Mouse (Mus musculus) E14TG2a.4 (cell line): ENCODE data around the gene Samd14.

Experiments used
- H3K27me3 ChIP-seq: 2 replicates; pipeline ENCODE4 v1.6.1; 2014; ENCODE audit warnings: low read length, control low read depth; ENCODE audit not compliant: insufficient read depth
- H3K36me3 ChIP-seq: 2 replicates; pipeline ENCODE4 v1.6.1; 2014; ENCODE audit warnings: low read length, control low read depth; ENCODE audit not compliant: insufficient read depth
- H3K4me1 ChIP-seq: replicated peaks from 2 replicates; pipeline ENCODE4 v1.6.1; 2014; ENCODE audit warnings: low read depth, low read length, control low read depth
- H3K4me3 ChIP-seq: replicated peaks from 2 replicates; pipeline ENCODE4 v1.5.1; 2014; ENCODE audit warnings: mild to moderate bottlenecking, low read length
- H3K9me3 ChIP-seq: 2 replicates; pipeline ENCODE4 v1.6.1; 2014; ENCODE audit warnings: low read length, control low read depth
- CTCF ChIP-seq: conservative IDR thresholded peaks from 2 replicates; pipeline ENCODE4 v1.5.1; 2014; ENCODE audit warnings: low read length
- NANOG ChIP-seq: IDR thresholded peaks from 2 replicates; pipeline ENCODE4 v1.6.1; 2014; ENCODE audit warnings: borderline replicate concordance, low read length, mixed read lengths
- POU5F1 ChIP-seq: IDR thresholded peaks from 2 replicates; pipeline ENCODE4 v1.6.1; 2014; ENCODE audit warnings: low read length, borderline replicate concordance

Samd14 gene

DNA sequence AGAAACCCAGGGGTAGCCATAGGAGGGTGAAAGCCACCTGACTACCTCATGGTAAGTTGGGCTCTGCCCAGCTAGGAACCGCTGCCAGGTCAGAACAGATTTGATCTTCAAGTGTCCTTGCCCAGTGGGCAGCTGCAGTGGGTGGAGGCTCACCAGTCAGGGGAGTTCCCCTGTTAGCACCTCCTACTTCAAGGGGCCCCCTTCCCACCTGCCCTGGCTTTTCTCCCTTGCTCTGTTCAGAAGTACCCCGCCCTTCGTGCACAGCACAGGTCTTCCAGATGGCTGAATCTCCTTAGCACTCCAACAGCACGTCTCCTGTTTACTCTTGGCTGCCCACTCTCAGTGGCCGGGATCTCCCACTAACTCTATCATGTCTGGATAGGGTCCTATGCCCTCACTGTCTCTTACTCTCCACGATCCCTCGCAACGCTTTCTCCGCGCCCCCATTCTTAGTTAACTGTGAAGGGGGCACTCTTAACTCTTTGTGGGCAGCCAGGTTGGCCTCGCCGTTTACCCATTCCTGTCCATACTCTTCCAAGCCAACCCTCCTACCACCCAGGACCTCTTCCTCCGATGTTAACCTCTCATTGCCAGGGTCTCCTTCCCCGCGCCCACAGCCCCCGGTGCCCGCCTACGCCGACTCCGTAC, 30.9 kb downstream of the Samd14 start:
- no peak for TF ChIP-seq NANOG
- TF ChIP-seq POU5F1, result no peak
- TF ChIP-seq CTCF, result no peak
- H3K4me1 ChIP-seq, result peaks cover 49% of the 10 kb centered on the region
- H3K27me3 ChIP-seq, result peaks cover 5% of the 10 kb centered on the region; the same call in 1 of the 2 replicates
- H3K4me3 ChIP-seq, result peak overlapping the region; percentile 88
- H3K9me3 ChIP-seq, result no peaks in the 10 kb centered on the region
- peaks cover 8% of the 10 kb centered on the region; the same call in 1 of the 2 replicates for H3K36me3 ChIP-seq

- peak within 1 kb of the TSS; percentile 88 for H3K4me3 ChIP-seq
- peaks cover 52% of the 10 kb centered on the region for H3K4me1 ChIP-seq
- H3K27me3 ChIP-seq, result peaks cover 5% of the 10 kb centered on the region; the same call in 1 of the 2 replicates
- H3K9me3 ChIP-seq, result no peaks in the 10 kb centered on the region
- TF ChIP-seq POU5F1, result no peak
- no peak for TF ChIP-seq NANOG
- TF ChIP-seq CTCF, result no peak
- peaks cover 8% of the 10 kb centered on the region; the same call in 1 of the 2 replicates for H3K36me3 ChIP-seq
Measured at GRCm38 (mm10) chr11:95041139-95041609, 31.5 kb downstream of the Samd14 start, which contains the start of gene Pdk2. Pdk2 (minus strand) TSS chr11:95041354.

DNA sequence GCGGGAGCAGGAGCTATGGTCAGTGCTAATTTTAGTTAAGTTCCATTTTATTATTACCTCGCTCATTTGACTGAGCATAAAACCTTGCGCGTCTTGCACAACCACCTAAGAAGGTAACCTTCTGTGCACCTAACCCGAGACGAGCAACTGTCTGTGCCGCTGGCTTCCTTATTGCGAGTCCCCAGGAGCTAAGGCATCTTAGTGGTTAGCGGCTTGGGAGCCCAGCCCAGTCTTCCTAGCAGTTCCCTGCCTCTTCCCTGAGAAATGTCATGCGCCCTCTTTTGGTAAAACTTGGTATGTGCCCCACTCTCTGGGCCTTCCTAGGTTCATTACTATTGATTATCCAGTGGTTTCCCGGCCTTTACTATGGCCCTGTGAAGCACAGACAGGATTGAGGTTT, 32.4 kb downstream of the Samd14 start:
- Histone ChIP-seq H3K4me3 (peak overlapping the region; percentile 88), H3K27me3 (peaks cover 5% of the 10 kb centered on the region; the same call in 1 of the 2 replicates), H3K4me1 (peaks cover 59% of the 10 kb centered on the region), H3K9me3 (no peaks in the 10 kb centered on the region), H3K36me3 (peaks cover 8% of the 10 kb centered on the region; the same call in 1 of the 2 replicates)
- TF ChIP-seq CTCF, result peak; percentile 81
- no peak for TF ChIP-seq NANOG
- no peak for TF ChIP-seq POU5F1

DNA sequence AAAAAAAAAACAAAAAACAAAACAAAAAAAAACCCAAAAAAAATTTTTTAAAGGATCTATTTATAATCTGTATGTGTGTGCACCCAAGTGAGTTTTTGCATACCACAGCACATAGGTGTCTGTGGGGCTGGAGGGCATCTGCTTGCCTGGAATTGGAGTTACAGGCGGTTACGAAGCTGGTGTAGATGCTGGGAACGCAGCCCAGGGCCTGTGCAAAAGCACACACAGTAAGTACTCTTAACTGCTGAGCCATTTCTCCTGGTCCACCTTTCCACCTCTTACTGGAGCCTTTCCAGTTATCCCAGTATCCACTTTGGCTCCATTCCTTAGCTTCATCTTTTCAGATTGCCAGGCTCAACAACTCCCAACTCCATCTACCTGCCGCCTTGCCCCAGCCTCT, 33.4 kb downstream of the Samd14 start:
- Histone ChIP-seq H3K36me3 (peaks cover 8% of the 10 kb centered on the region; the same call in 1 of the 2 replicates), H3K9me3 (no peaks in the 10 kb centered on the region), H3K27me3 (peaks cover 5% of the 10 kb centered on the region; the same call in 1 of the 2 replicates), H3K4me3 (no peak overlapping the region), H3K4me1 (peaks cover 67% of the 10 kb centered on the region)
- TF ChIP-seq CTCF, result no peak
- no peak for TF ChIP-seq POU5F1
- TF ChIP-seq NANOG, result no peak

- H3K36me3 ChIP-seq, result peaks cover 8% of the 10 kb centered on the region; the same call in 1 of the 2 replicates
- TF ChIP-seq POU5F1, result no peak
- no peak for TF ChIP-seq NANOG
- H3K4me3 ChIP-seq, result no peak overlapping the region
- H3K27me3 ChIP-seq, result peaks cover 5% of the 10 kb centered on the region; the same call in 1 of the 2 replicates
- peaks cover 68% of the 10 kb centered on the region for H3K4me1 ChIP-seq
- H3K9me3 ChIP-seq, result no peaks in the 10 kb centered on the region
Measured at GRCm38 (mm10) chr11:95043608-95044007, 33.9 kb downstream of the Samd14 start.

DNA sequence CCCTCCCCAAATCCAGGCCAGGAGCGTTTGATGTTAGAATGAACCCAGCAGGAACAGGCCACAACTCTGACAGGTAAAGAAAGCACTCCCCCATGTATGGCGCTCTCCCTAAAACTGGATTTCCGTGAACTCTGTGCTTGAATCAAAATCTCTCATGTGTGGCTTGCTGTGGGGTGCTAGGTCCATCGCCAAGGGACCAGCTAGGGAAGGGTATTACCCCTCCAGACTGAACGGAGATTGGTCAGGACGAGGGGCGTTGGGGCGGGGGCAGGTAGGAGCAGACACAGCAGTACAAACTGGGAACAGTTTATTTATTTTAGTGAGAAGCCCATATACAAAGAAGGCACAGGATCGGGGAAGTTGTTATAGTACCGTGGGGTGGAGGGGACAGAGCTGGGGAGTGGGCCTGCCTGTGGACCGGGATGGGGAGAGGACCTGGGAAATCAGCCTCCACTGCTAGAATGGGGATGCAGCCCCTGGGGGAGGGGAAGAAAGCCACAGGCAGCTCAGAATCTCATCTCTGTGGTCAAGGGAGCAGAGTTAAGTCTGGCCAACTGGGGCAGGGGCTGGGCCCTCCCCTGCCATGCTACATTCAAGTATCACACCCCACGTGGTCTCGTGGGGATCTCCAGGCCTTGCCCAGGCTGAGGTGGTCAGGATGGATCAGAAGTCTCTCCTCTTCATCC, 34.6 kb downstream of the Samd14 start:
- H3K4me1 ChIP-seq, result peaks cover 68% of the 10 kb centered on the region
- 0 out of 2 replicates have a peak overlapping the region, but pooled peaks have one; percentile 7 for H3K4me3 ChIP-seq
- no peaks in the 10 kb centered on the region for H3K9me3 ChIP-seq
- H3K27me3 ChIP-seq, result peaks cover 5% of the 10 kb centered on the region; the same call in 1 of the 2 replicates
- TF ChIP-seq NANOG (no peak), CTCF (no peak), POU5F1 (no peak)
- peaks cover 4% of the 10 kb centered on the region; the same call in 1 of the 2 replicates for H3K36me3 ChIP-seq

GRCm38 (mm10) chr11:95046980-95047680, 37.5 kb downstream of the Samd14 start:
- Histone ChIP-seq H3K9me3 (no peaks in the 10 kb centered on the region), H3K36me3 (peaks cover 22% of the 10 kb centered on the region), H3K4me1 (peaks cover 51% of the 10 kb centered on the region), H3K4me3 (no peak overlapping the region), H3K27me3 (no peaks in the 10 kb centered on the region)
- TF ChIP-seq NANOG, result no peak
- peak; percentile 93 for TF ChIP-seq CTCF

- Histone ChIP-seq H3K27me3 (peaks cover 4% of the 10 kb centered on the region), H3K36me3 (peaks cover 55% of the 10 kb centered on the region), H3K4me3 (0 out of 2 replicates have a peak overlapping the region, but pooled peaks have one; percentile 1), H3K4me1 (peaks cover 26% of the 10 kb centered on the region), H3K9me3 (no peaks in the 10 kb centered on the region)
- TF ChIP-seq POU5F1 (no peak), CTCF (no peak), NANOG (no peak)
Measured at GRCm38 (mm10) chr11:95053062-95053461, 43.4 kb downstream of the Samd14 start.
